Mouse (Mus musculus) cerebellum, postnatal 25 days (tissue): ENCODE results near the gene Gm21627.
"Not testable (repeated sequence)": the region's sequence is repeated elsewhere in the genome, so short reads cannot be mapped to it uniquely, and the experiment has no call there.

Experiments used
- DNase-seq, 2 experiments: peaks; one replicate each; pipeline ENCODE4 v3.0.0; 2021; ENCODE audit warnings: mixed read lengths in 2 of 2

Gm21627 gene

DNA sequence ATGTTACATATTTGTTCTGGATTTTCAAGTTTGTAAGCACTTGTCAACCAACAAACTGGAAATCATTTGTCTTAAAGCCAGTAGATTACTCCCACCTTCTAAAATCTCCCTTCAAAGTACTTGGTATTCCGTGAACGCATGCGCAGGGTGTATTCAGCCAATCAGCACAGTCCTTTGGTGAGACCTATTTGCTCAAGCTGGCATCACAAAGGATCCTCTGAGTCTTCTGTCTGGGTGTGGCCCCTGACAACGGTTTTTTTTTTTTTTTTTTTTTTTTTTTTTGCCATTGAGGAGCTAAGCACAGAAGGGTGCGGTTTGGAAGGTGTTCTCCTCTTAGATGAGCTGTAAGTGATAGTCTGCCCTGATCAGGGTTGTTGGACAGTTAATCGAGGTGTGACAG is at the start of gene Gm21627:
Gene Gm21627 (plus strand): TSS at position 301 of the 400 bp plus-strand sequence.
- not testable (repeated sequence) for DNase-seq
